Mouse (Mus musculus): ENCODE results near the gene Plcd1. TPM values are rescaled to one million over a fixed set of nuclear protein-coding genes. Genes with fewer than 3 reads are reported as not detected.

The Plcd1 gene
- polyA plus RNA-seq, 1 experiment from 2014 or later, result 4.9 TPM

GRCm38 (mm10) chr9:119051158-119051557 is 42.1 kb downstream of the Plcd1 start:
- Histone ChIP-seq H3K4me1 (replicated peaks; ENCODE audit: control insufficient read depth, insufficient read depth, low read length) (peaks cover 20% of the 10 kb centered on the region), H3K27me3 (replicated peaks; ENCODE audit: control insufficient read depth, insufficient read depth, low read length) (peaks cover 7% of the 10 kb centered on the region), H3K9ac (ENCODE audit: low read depth, low read length) (no peak overlapping the region), H3K4me2 (no peak overlapping the region), H3K9me3 (ENCODE audit: control insufficient read depth, low read length) (no peaks in the 10 kb centered on the region), H3K4me3 (ENCODE audit: low read depth, low read length) (no peak overlapping the region), H3K36me3 (ENCODE audit: control insufficient read depth, insufficient read depth, low read length) (no peaks in the 10 kb centered on the region), H3K27ac (ENCODE audit: low read depth, low read length) (no peak overlapping the region)
- ATAC-seq (replicated peaks; ENCODE audit: low FRiP score) (no peak), DNase-seq (ENCODE audit: low spot score) (no peak)
- WGBS, result 77% methylated on average over 2 of the region's 2 CpGs

DNA sequence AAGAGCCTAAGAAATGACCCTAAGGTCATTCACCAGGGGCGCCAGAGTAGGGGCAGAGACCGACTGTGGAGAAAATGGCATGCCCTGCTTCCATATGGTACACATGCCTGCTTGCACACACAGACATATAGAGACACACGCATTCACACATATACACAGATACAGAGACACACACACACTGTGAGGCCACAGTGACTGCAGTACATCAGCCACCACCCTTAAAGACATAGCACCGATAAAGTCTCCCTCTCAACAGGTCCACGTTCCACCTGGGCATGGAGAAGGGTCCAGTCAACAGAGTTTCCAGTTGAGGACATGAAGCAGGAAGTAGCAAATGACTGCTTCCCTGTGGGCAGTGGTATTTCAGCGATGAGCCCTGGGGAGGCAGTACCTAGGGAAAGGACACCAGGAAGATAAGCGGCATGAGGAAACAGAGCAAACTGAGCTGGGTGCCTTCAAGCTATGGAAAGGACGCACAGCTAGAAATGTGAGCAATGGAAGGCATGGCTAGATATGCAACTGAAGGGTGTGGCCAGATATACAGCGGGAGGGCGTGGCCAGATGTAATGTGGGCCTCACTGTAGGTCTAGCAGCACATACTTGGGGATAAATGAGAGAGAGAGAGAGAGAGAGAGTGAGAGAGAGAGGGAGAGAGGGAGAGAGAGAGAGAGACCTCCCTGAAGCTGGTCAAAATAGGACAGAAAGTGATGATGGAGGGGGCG is 45.0 kb downstream of the Plcd1 start:
- Histone ChIP-seq H3K4me3 (ENCODE audit: low read depth, low read length) (no peak overlapping the region), H3K27ac (ENCODE audit: low read depth, low read length) (no peak overlapping the region; the same call in 1 of the 2 replicates), H3K9ac (ENCODE audit: low read depth, low read length) (no peak overlapping the region), H3K36me3 (ENCODE audit: control insufficient read depth, insufficient read depth, low read length) (no peaks in the 10 kb centered on the region), H3K4me2 (peak overlapping the region; percentile 41; the same call in 1 of the 2 replicates), H3K4me1 (replicated peaks; ENCODE audit: control insufficient read depth, insufficient read depth, low read length) (peaks cover 17% of the 10 kb centered on the region), H3K9me3 (ENCODE audit: control insufficient read depth, low read length) (no peaks in the 10 kb centered on the region), H3K27me3 (replicated peaks; ENCODE audit: control insufficient read depth, insufficient read depth, low read length) (peaks cover 2% of the 10 kb centered on the region; the same call in 1 of the 2 replicates)
- no peak for DNase-seq (ENCODE audit: low spot score)
- 63% methylated on average over 11 of the region's 11 CpGs for WGBS
- peak; percentile 83 for ATAC-seq (replicated peaks; ENCODE audit: low FRiP score)

DNA sequence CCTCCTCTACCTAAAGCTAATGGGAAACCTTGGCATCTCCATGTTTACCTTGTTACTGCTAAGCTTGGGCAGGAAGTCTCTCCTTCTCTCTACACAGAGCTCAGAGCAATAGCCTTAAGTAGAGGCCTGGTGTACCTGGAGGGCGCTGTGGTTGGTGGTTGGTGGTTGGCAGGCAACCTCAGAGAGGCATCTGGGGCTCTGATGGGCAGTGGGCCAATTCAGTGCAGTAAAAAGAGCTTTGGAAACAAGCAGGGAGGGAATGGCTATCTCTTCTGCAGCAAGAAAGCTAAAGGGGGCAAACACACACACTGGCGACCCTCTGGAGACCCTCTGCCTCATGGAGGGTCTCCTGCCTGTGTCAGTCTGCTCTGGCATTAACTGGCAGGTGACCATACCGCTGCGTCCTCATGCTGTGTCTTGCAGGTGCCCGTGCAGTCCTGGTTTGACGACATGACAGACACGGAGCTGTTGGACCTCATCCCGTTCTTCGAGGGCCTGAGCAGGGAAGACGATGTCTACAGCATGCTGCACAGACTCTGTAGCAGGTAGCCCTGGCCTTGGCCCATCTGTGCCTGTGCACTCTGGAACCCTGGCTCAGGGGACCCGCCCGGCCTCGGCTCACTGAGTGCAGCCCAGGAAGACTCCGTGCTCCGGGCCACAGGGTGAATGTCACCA is 53.1 kb downstream of the Plcd1 start:
- 91% methylated on average over 15 of the region's 15 CpGs for WGBS
- peaks cover 4% of the 10 kb centered on the region for H3K36me3 ChIP-seq (ENCODE audit: control insufficient read depth, insufficient read depth, low read length)
- H3K9ac ChIP-seq (ENCODE audit: low read depth, low read length), result no peak overlapping the region

DNA sequence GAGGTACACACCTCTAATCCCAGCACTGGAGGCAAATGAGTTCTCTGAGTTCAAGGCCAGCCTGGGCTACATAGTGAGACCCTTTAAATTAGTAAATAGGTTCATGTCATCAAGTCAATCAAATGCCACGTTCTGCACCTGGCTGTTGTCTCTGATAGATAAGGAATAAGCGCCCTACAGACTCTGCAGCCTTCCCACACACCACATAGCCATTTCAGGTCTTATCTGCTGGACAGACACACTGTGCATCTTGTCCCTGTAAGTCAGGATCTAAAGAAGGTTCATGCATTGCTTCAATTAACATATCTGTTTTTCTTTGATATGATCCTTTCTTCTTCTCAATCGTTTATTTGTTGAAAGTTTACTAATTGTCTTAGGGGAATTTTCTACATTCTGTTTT is 54.7 kb downstream of the Plcd1 start:
- DNase-seq (ENCODE audit: low spot score), result no peak
- ATAC-seq (replicated peaks; ENCODE audit: low FRiP score), result peak; percentile 60; the same call in 1 of the 2 replicates
- Histone ChIP-seq H3K4me2 (no peak overlapping the region), H3K27ac (ENCODE audit: low read depth, low read length) (no peak overlapping the region), H3K4me1 (replicated peaks; ENCODE audit: control insufficient read depth, insufficient read depth, low read length) (no peaks in the 10 kb centered on the region), H3K36me3 (ENCODE audit: control insufficient read depth, insufficient read depth, low read length) (peaks cover 4% of the 10 kb centered on the region), H3K9me3 (ENCODE audit: control insufficient read depth, low read length) (no peaks in the 10 kb centered on the region), H3K27me3 (replicated peaks; ENCODE audit: control insufficient read depth, insufficient read depth, low read length) (no peaks in the 10 kb centered on the region), H3K9ac (ENCODE audit: low read depth, low read length) (no peak overlapping the region), H3K4me3 (ENCODE audit: low read depth, low read length) (no peak overlapping the region)
- 59% methylated on average over 3 of the region's 3 CpGs for WGBS

More for the DNA sequence above, 53.1 kb downstream of the Plcd1 start:
- H3K27ac ChIP-seq (ENCODE audit: low read depth, low read length), result no peak overlapping the region
- no peak overlapping the region for H3K4me3 ChIP-seq (ENCODE audit: low read depth, low read length)
- no peak for DNase-seq (ENCODE audit: low spot score)
- H3K4me1 ChIP-seq (replicated peaks; ENCODE audit: control insufficient read depth, insufficient read depth, low read length), result no peaks in the 10 kb centered on the region
- H3K4me2 ChIP-seq, result no peak overlapping the region
- no peak for ATAC-seq (replicated peaks; ENCODE audit: low FRiP score)
- no peaks in the 10 kb centered on the region for H3K27me3 ChIP-seq (replicated peaks; ENCODE audit: control insufficient read depth, insufficient read depth, low read length)
- H3K9me3 ChIP-seq (ENCODE audit: control insufficient read depth, low read length), result no peaks in the 10 kb centered on the region

- Histone ChIP-seq H3K4me3 (ENCODE audit: low read depth, low read length) (no peak overlapping the region), H3K4me1 (replicated peaks; ENCODE audit: control insufficient read depth, insufficient read depth, low read length) (no peaks in the 10 kb centered on the region), H3K4me2 (no peak overlapping the region), H3K9me3 (ENCODE audit: control insufficient read depth, low read length) (no peaks in the 10 kb centered on the region), H3K9ac (ENCODE audit: low read depth, low read length) (no peak overlapping the region), H3K27ac (ENCODE audit: low read depth, low read length) (no peak overlapping the region), H3K36me3 (ENCODE audit: control insufficient read depth, insufficient read depth, low read length) (peaks cover 4% of the 10 kb centered on the region), H3K27me3 (replicated peaks; ENCODE audit: control insufficient read depth, insufficient read depth, low read length) (no peaks in the 10 kb centered on the region)
- DNase-seq (ENCODE audit: low spot score) (no peak), ATAC-seq (replicated peaks; ENCODE audit: low FRiP score) (no peak)
- 80% methylated on average over 15 of the region's 15 CpGs for WGBS
Observed at GRCm38 (mm10) chr9:119037076-119037730, 56.1 kb downstream of the Plcd1 start.

DNA sequence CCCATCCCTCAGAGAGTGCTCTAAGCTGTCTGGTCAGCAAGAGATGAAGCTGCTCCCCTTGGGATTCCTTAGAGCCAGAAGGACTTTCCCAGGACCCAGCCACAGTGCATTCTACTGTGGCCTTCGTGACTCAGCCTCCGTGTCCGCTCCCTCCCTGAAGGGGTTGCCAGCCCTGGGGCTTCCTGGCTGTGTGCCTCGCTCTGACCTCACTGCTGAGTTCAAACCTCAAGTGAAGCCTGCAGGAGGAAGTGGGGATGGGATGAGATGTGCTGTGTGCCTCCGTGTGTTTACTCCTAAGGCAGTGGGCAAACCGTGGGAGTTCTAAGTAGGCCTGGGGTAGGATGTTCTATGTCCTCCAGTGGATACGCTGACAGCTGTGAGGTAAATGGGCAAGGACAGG is 57.5 kb downstream of the Plcd1 start:
- no peaks in the 10 kb centered on the region for H3K4me1 ChIP-seq (replicated peaks; ENCODE audit: control insufficient read depth, insufficient read depth, low read length)
- H3K9ac ChIP-seq (ENCODE audit: low read depth, low read length), result no peak overlapping the region
- H3K27me3 ChIP-seq (replicated peaks; ENCODE audit: control insufficient read depth, insufficient read depth, low read length), result no peaks in the 10 kb centered on the region
- H3K4me2 ChIP-seq, result no peak overlapping the region
- H3K36me3 ChIP-seq (ENCODE audit: control insufficient read depth, insufficient read depth, low read length), result peaks cover 4% of the 10 kb centered on the region
- H3K4me3 ChIP-seq (ENCODE audit: low read depth, low read length), result no peak overlapping the region
- no peak for ATAC-seq (replicated peaks; ENCODE audit: low FRiP score)
- WGBS, result 52% methylated on average over 7 of the region's 7 CpGs
- no peak for DNase-seq (ENCODE audit: low spot score)
- no peaks in the 10 kb centered on the region for H3K9me3 ChIP-seq (ENCODE audit: control insufficient read depth, low read length)
- no peak overlapping the region for H3K27ac ChIP-seq (ENCODE audit: low read depth, low read length)

- 83% methylated on average over 29 of the region's 29 CpGs for WGBS
- Histone ChIP-seq H3K4me3 (ENCODE audit: low read depth, low read length) (no peak overlapping the region), H3K9ac (ENCODE audit: low read depth, low read length) (no peak overlapping the region), H3K4me2 (no peak overlapping the region), H3K27me3 (replicated peaks; ENCODE audit: control insufficient read depth, insufficient read depth, low read length) (no peaks in the 10 kb centered on the region), H3K4me1 (replicated peaks; ENCODE audit: control insufficient read depth, insufficient read depth, low read length) (no peaks in the 10 kb centered on the region), H3K27ac (ENCODE audit: low read depth, low read length) (no peak overlapping the region), H3K9me3 (ENCODE audit: control insufficient read depth, low read length) (no peaks in the 10 kb centered on the region), H3K36me3 (ENCODE audit: control insufficient read depth, insufficient read depth, low read length) (no peaks in the 10 kb centered on the region)
- no peak for ATAC-seq (replicated peaks; ENCODE audit: low FRiP score)
- no peak for DNase-seq (ENCODE audit: low spot score)
Observed at GRCm38 (mm10) chr9:119034676-119035665, 58.3 kb downstream of the Plcd1 start.

- no peak for ATAC-seq (replicated peaks; ENCODE audit: low FRiP score)
- H3K9ac ChIP-seq (ENCODE audit: low read depth, low read length), result no peak overlapping the region
- 90% methylated on average over 8 of the region's 8 CpGs for WGBS
- H3K36me3 ChIP-seq (ENCODE audit: control insufficient read depth, insufficient read depth, low read length), result no peaks in the 10 kb centered on the region
- no peak overlapping the region for H3K27ac ChIP-seq (ENCODE audit: low read depth, low read length)
- H3K27me3 ChIP-seq (replicated peaks; ENCODE audit: control insufficient read depth, insufficient read depth, low read length), result no peaks in the 10 kb centered on the region
- H3K4me1 ChIP-seq (replicated peaks; ENCODE audit: control insufficient read depth, insufficient read depth, low read length), result no peaks in the 10 kb centered on the region
- no peak overlapping the region for H3K4me3 ChIP-seq (ENCODE audit: low read depth, low read length)
- no peaks in the 10 kb centered on the region for H3K9me3 ChIP-seq (ENCODE audit: control insufficient read depth, low read length)
- no peak overlapping the region for H3K4me2 ChIP-seq
- DNase-seq (ENCODE audit: low spot score), result no peak
Observed at GRCm38 (mm10) chr9:119034069-119034468, 59.2 kb downstream of the Plcd1 start.

Data from liver, embryonic 11.5 days (tissue).